14 mouse cellular contexts compared by ENCODE assay signal in the genomic region with DNA sequence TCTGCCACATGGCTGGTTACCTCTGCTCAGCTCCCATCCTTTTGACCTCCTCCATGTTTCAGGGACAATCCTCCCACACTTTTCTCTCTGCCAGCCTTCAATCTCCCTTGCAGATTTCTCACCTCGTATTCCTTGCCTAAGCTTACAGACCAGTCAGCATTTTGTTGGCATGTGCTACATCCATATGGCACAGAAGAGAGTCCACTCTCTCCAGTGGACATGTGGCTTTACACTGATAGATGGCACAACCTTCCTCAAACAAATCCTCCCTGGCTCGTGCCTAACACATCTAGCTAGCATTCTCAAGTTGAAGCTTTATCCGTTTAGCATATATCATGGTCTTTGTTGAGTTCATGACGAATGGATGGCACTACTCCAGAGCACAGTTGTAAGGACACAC. TPM values are rescaled to one million over a fixed set of nuclear protein-coding genes. Genes with fewer than 3 reads are reported as not detected.
DNase-seq lines count a peak whose midpoint lies in the region; ATAC-seq lines count a peak whose summit lies in the region.
"Had no signal": no experiment of that assay in that cellular context is flagged by ENCODE, and none has a peak within 500 bp of the region (broad histone marks: within the 10 kb centered on the region; RNA-seq: fewer than 3 reads in every experiment).

No protein-coding gene starts in this region.

- DNase-seq in cerebellum, adult 8-10 months = no peak
- DNase-seq in cerebellum, adult 18-20 months = peak; percentile 15 to 35
- DNase-seq in cerebellum, postnatal 10 days = peak; percentile 66 to 75
- no peak for DNase-seq in B cell, adult 2 months
- no peak for DNase-seq in gastrocnemius, adult 18-20 months (ENCODE audit: low spot score)
- DNase-seq in adipocyte (ENCODE audit: low spot score) = no peak
- DNase-seq: adrenal gland, postnatal 14 days; gastrocnemius, postnatal 36 days; heart, adult 11 months; heart, postnatal 36 days; kidney, adult 2 months had no signal

- ATAC-seq in cerebellum, adult (ENCODE audit: insufficient number of reproducible peaks, low FRiP score, low TSS enrichment) = peak; percentile 68
- ATAC-seq: forebrain, embryonic 14.5 days; intestine, embryonic 16.5 days had no signal

RNA-seq across cellular contexts. Expression of a gene that starts 32.3 kb away (rescaled TPM):
- 10 to 100 TPM; 22.2 to 30.8 TPM for total RNA-seq in gastrocnemius, adult 18-20 months (2021)

Comparison
In these comparisons a context has a peak if more than half of its experiments do, and no peak if none do; other contexts are left out.
1. DNase-seq: peak in cerebellum, adult 18-20 months (2 of 2) and cerebellum, postnatal 10 days (2 of 2); none in cerebellum, adult 8-10 months (single experiment), B cell, adult 2 months (0 of 2), gastrocnemius, adult 18-20 months (single experiment) and adipocyte (single experiment).